Mouse (Mus musculus) limb, embryonic 12.5 days (tissue): ENCODE measurements around the gene Hmcn1. TPM values are rescaled to one million over a fixed set of nuclear protein-coding genes. Genes with fewer than 3 reads are reported as not detected.
A peak's percentile ranks its signal among the peaks of the same experiment; 100 is the strongest.

Experiments used
- ATAC-seq: fragments of 200-750 bp; cut with Nextera tagmentation; 2 replicates; pipeline ENCODE4 v1.8.0; 2017; ENCODE audit warnings: low read depth, moderate TSS enrichment; ENCODE audit not compliant: insufficient number of reproducible peaks, insufficient read depth, low FRiP score, low TSS enrichment
- H3K27ac ChIP-seq: fragments of 300-500 bp; sonication (generic); 2 replicates; pipeline ENCODE4 v1.5.1; 2016; ENCODE audit warnings: mild to moderate bottlenecking, moderate library complexity
- H3K27me3 ChIP-seq: fragments of 300-500 bp; sonication (generic); 2 replicates; pipeline ENCODE4 v1.6.1; 2016; ENCODE audit warnings: mild to moderate bottlenecking, moderate library complexity
- H3K36me3 ChIP-seq: fragments of 300-500 bp; sonication (generic); 2 replicates; pipeline ENCODE4 v1.6.1; 2016; ENCODE audit warnings: mild to moderate bottlenecking, moderate library complexity
- H3K4me1 ChIP-seq: fragments of 300-500 bp; sonication (generic); replicated peaks from 2 replicates; pipeline ENCODE4 v1.6.1; 2016
- H3K4me2 ChIP-seq: fragments of 300-500 bp; sonication (generic); 2 replicates; pipeline ENCODE4 v1.6.1; 2016; ENCODE audit warnings: mild to moderate bottlenecking, moderate library complexity
- H3K4me3 ChIP-seq: fragments of 300-500 bp; sonication (generic); replicated peaks from 2 replicates; pipeline ENCODE4 v1.5.1; 2016; ENCODE audit warnings: mild to moderate bottlenecking
- H3K9ac ChIP-seq: fragments of 300-500 bp; sonication (generic); replicated peaks from 2 replicates; pipeline ENCODE4 v1.6.1; 2016; ENCODE audit warnings: mild to moderate bottlenecking, moderate library complexity
- H3K9me3 ChIP-seq: fragments of 300-500 bp; sonication (generic); 2 replicates; pipeline ENCODE4 v1.6.1; 2016; ENCODE audit warnings: mild to moderate bottlenecking, moderate library complexity
- WGBS: fragments of 180-500 bp; shearing (Covaris S2); methylation state at CpG from one replicate; pipeline ENCODE4 v1.1.7; 2016; 5-methylcytosine and 5-hydroxymethylcytosine counted together
- polyA plus RNA-seq: library from polyadenylated mRNA; unstranded; fragments of >200 nt; fragmentation: Nextera tagmentation; extraction: Ambion mirVana; gene quantifications from 2 replicates; pipeline ENCODE4 v1.2.1, GENCODE M21; 2016

Gene Hmcn1
- polyA plus RNA-seq, 1 experiment from 2014 or later, result 25.6 TPM

- H3K27ac ChIP-seq, result no peak overlapping the region
- no peaks in the 10 kb centered on the region for H3K27me3 ChIP-seq
- no peak overlapping the region for H3K9ac ChIP-seq
- WGBS, result 84% methylated on average over 5 of the region's 5 CpGs
- H3K9me3 ChIP-seq, result no peaks in the 10 kb centered on the region
- no peak overlapping the region for H3K4me3 ChIP-seq
- no peak overlapping the region for H3K4me2 ChIP-seq
- ATAC-seq, result no peak
- no peaks in the 10 kb centered on the region; the same call in 1 of the 2 replicates for H3K36me3 ChIP-seq
- H3K4me1 ChIP-seq, result peaks cover 6% of the 10 kb centered on the region; the same call in 1 of the 2 replicates
These were observed 119.2 kb downstream of the Hmcn1 start for GRCm38 (mm10) chr1:150874025-150874424.

DNA sequence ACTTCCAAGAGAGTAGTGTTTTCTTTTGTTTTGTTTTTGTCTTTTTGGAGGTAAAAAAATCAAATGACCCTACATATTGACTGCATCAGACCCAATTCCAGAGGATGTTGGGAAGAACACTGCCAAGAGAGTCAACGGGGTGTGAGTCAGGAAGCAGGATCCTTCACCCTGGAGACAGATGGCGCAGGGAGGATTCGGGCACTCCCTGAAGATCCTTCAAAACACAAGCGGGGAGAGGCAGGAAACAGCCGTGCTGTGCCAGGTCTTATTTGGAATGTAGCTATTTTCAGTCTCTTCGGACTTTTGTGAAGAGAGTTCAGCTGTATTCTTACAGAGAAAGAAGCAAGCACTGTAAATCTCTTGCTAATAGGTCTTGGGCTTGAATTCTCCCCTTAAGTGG is 120.0 kb downstream of the Hmcn1 start:
- no peak for ATAC-seq
- Histone ChIP-seq H3K4me2 (no peak overlapping the region), H3K36me3 (no peaks in the 10 kb centered on the region; the same call in 1 of the 2 replicates), H3K27me3 (no peaks in the 10 kb centered on the region), H3K4me3 (no peak overlapping the region), H3K4me1 (peaks cover 5% of the 10 kb centered on the region; the same call in 1 of the 2 replicates), H3K9ac (no peak overlapping the region), H3K9me3 (no peaks in the 10 kb centered on the region), H3K27ac (no peak overlapping the region)
- 83% methylated on average over 6 of the region's 6 CpGs for WGBS

GRCm38 (mm10) chr1:150872105-150872504 is 121.1 kb downstream of the Hmcn1 start:
- H3K27ac ChIP-seq, result no peak overlapping the region
- H3K4me1 ChIP-seq, result peaks cover 1% of the 10 kb centered on the region; the same call in 1 of the 2 replicates
- 83% methylated on average over 3 of the region's 3 CpGs for WGBS
- no peak overlapping the region for H3K4me3 ChIP-seq
- no peak overlapping the region for H3K4me2 ChIP-seq
- no peak for ATAC-seq
- H3K27me3 ChIP-seq, result no peaks in the 10 kb centered on the region
- no peaks in the 10 kb centered on the region for H3K9me3 ChIP-seq
- H3K36me3 ChIP-seq, result no peaks in the 10 kb centered on the region; the same call in 1 of the 2 replicates
- H3K9ac ChIP-seq, result no peak overlapping the region

DNA sequence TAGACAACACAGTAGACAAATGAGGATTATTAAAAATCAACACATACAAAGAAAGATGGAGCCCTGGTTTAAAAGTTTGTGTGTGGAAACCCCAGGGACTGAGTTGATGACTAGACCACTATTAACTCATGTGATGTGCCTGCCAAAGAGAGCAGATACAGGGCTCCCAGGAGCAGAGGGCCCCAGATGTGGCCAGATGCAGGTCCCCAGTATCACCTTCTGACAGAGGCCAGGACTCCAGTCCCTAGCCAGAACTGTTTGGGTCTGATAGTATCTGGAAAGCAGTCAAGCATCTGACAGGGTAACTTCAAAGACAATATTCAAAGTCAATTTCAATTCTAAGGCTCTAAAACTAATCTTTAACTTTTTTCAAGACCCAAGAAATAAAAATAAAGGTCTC is 124.0 kb downstream of the Hmcn1 start:
- Histone ChIP-seq H3K36me3 (no peaks in the 10 kb centered on the region), H3K4me1 (peaks cover 4% of the 10 kb centered on the region; the same call in 1 of the 2 replicates), H3K4me3 (no peak overlapping the region), H3K27ac (no peak overlapping the region), H3K4me2 (no peak overlapping the region), H3K27me3 (no peaks in the 10 kb centered on the region), H3K9ac (no peak overlapping the region), H3K9me3 (no peaks in the 10 kb centered on the region)
- no peak for ATAC-seq

DNA sequence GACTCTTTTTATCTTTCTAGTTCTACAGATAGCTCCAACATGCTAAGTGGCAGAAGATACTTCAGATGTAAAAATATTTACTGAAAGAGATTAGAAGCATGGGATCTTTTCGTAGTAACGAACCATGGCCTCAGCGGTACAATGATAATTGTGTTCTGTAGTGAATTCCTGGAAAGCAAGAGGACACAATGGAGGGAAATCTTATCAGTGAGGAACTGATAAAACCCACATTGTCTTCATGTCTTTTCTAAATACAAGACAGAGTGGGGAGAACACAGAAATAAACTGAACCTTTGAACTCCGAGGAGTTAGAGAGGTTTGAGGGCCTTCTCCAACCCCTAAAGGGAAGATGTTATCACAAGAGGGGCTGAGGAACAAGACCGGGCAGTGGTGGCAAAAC is 126.6 kb downstream of the Hmcn1 start:
- 84% methylated on average over 5 of the region's 5 CpGs for WGBS

DNA sequence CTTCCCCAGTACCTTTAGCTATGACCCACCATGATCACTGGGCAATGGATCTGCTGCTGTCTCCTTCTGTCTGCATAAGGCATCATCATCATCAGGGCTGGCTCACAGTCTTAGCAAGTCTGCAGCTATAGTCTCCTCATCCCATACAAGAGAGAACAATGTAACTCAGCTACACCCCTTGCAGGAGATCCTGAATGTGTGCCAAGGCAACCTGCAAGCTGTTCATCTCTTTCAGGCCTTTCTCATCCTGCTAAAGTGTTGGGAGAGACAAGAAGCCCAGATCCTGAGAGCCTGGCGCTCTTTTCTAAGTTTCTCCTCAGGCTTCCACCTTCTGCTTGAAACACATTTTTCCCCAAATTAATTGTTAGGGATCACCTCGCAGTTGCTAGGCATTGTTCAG is 135.5 kb downstream of the Hmcn1 start:
- WGBS, result 92% methylated on average over 2 of the region's 2 CpGs
- Histone ChIP-seq H3K4me1 (peaks cover under 1% of the 10 kb centered on the region; the same call in 1 of the 2 replicates), H3K27ac (no peak overlapping the region), H3K27me3 (no peaks in the 10 kb centered on the region), H3K9me3 (no peaks in the 10 kb centered on the region), H3K9ac (no peak overlapping the region), H3K4me3 (no peak overlapping the region), H3K4me2 (no peak overlapping the region), H3K36me3 (peaks cover 20% of the 10 kb centered on the region)
- ATAC-seq, result no peak

More for the DNA sequence above, 126.6 kb downstream of the Hmcn1 start:
- H3K36me3 ChIP-seq, result no peaks in the 10 kb centered on the region
- H3K9ac ChIP-seq, result no peak overlapping the region
- H3K27me3 ChIP-seq, result no peaks in the 10 kb centered on the region
- no peak overlapping the region for H3K4me2 ChIP-seq
- H3K4me1 ChIP-seq, result peaks cover 10% of the 10 kb centered on the region
- no peak overlapping the region for H3K4me3 ChIP-seq
- no peaks in the 10 kb centered on the region for H3K9me3 ChIP-seq
- ATAC-seq, result no peak
- no peak overlapping the region for H3K27ac ChIP-seq

DNA sequence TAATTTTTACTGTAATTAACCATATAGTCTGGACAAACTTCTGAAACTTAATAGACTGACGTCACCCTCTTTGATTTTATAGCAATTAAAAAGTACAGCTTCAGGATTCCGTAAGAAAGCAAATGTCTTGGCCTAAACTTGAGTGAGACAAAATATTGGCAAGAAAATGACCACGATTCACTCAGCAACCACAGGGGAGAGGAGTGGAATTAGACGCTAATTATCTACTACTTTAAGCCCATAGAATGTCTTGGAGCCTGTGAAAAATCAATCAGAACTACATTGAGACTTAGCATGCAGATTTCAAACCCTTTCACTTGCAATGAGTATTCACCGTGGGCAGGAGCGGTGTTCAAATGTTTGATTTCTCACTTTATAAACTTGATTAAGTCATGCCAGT is 159.8 kb downstream of the Hmcn1 start:
- Histone ChIP-seq H3K27ac (no peak overlapping the region), H3K9ac (no peak overlapping the region), H3K36me3 (no peaks in the 10 kb centered on the region; the same call in 1 of the 2 replicates), H3K4me1 (peaks cover 7% of the 10 kb centered on the region), H3K27me3 (no peaks in the 10 kb centered on the region), H3K9me3 (no peaks in the 10 kb centered on the region), H3K4me3 (no peak overlapping the region), H3K4me2 (no peak overlapping the region)
- WGBS, result 79% methylated on average over 6 of the region's 6 CpGs
- ATAC-seq, result no peak

DNA sequence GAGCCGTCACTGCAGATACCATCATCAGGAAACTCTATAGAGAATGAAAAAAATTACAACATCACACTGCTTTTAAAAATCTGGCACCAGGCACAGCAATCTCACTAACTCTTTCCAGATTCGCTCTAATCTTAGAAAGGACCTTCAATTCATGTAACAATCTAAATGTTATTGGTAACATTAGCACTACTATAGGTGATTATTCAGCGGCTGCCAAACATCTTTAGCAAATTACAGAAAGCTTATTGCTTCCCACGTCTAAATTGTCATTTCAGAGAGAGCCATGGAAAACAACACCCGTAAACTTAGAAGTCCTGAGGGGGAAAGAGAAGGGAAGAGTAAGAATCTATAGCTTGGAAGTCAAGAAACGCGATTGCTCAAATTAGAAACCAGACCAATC is 163.4 kb downstream of the Hmcn1 start:
- Histone ChIP-seq H3K9me3 (no peaks in the 10 kb centered on the region), H3K27me3 (no peaks in the 10 kb centered on the region), H3K4me3 (no peak overlapping the region), H3K9ac (no peak overlapping the region), H3K4me2 (no peak overlapping the region), H3K4me1 (peaks cover 7% of the 10 kb centered on the region), H3K36me3 (no peaks in the 10 kb centered on the region; the same call in 1 of the 2 replicates), H3K27ac (no peak overlapping the region)
- no peak for ATAC-seq
- WGBS, result 30% methylated on average over 7 of the region's 7 CpGs

DNA sequence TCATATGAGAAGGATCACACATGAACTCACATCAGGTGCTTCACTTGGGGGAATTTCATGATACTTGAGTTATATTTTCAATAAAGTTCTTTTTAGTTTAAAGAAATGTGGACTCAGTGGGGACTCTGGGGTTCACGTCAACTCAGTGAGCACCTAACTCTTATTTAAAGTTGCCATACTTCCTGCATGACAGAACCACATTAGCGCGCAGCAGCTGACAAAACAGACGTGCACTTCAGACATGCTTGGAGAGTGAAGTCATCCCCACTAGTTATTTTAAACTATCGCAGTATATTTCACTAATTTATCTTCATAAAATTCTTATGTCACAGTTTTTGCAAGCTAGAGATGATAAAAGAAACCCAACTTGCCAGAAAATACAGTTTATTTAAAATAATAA is 166.1 kb downstream of the Hmcn1 start:
- Histone ChIP-seq H3K9ac (no peak overlapping the region), H3K4me3 (no peak overlapping the region), H3K9me3 (no peaks in the 10 kb centered on the region), H3K36me3 (no peaks in the 10 kb centered on the region; the same call in 1 of the 2 replicates), H3K4me2 (no peak overlapping the region), H3K4me1 (peaks cover 7% of the 10 kb centered on the region), H3K27me3 (no peaks in the 10 kb centered on the region), H3K27ac (no peak overlapping the region)
- no peak for ATAC-seq
- 70% methylated on average over 5 of the region's 5 CpGs for WGBS

GRCm38 (mm10) chr1:150824334-150825005 is 168.8 kb downstream of the Hmcn1 start:
- no peak overlapping the region for H3K4me3 ChIP-seq
- H3K9ac ChIP-seq, result no peak overlapping the region
- H3K9me3 ChIP-seq, result no peaks in the 10 kb centered on the region
- no peaks in the 10 kb centered on the region for H3K4me1 ChIP-seq
- H3K27ac ChIP-seq, result no peak overlapping the region
- no peak overlapping the region for H3K4me2 ChIP-seq
- ATAC-seq, result peak; percentile 52; the same call in 1 of the 2 replicates
- 48% methylated on average over 5 of the region's 5 CpGs for WGBS
- no peaks in the 10 kb centered on the region for H3K27me3 ChIP-seq
- H3K36me3 ChIP-seq, result no peaks in the 10 kb centered on the region

GRCm38 (mm10) chr1:150816035-150816807 is 177.0 kb downstream of the Hmcn1 start:
- Histone ChIP-seq H3K4me3 (no peak overlapping the region), H3K9me3 (no peaks in the 10 kb centered on the region), H3K27ac (peak overlapping the region; percentile 85), H3K27me3 (no peaks in the 10 kb centered on the region), H3K9ac (no peak overlapping the region), H3K4me1 (peaks cover 15% of the 10 kb centered on the region), H3K36me3 (peaks cover 10% of the 10 kb centered on the region; the same call in 1 of the 2 replicates), H3K4me2 (no peak overlapping the region)
- 51% methylated on average over 11 of the region's 11 CpGs for WGBS
- peak; percentile 71 for ATAC-seq
